Mouse (Mus musculus): Measurements from ENCODE around the gene C2cd2l. TPM values are rescaled to one million over a fixed set of nuclear protein-coding genes. Genes with fewer than 3 reads are reported as not detected.
"Not testable (repeated sequence)": the region's sequence is repeated elsewhere in the genome, so short reads cannot be mapped to it uniquely, and the experiment has no call there.

Gene C2cd2l
- polyA plus RNA-seq, 1 experiment from 2014 or later, result 17.1 TPM

- peaks cover 6% of the 10 kb centered on the region for H3K4me1 ChIP-seq (ENCODE audit: control insufficient read depth, insufficient read depth, low read length)
- WGBS, result 93% methylated on average over 13 of the region's 13 CpGs
- H3K4me3 ChIP-seq (ENCODE audit: low read depth, low read length), result no peak overlapping the region
- ATAC-seq (ENCODE audit: insufficient read depth, low FRiP score, low TSS enrichment), result no peak
- no peak for DNase-seq (ENCODE audit: low spot score)
- no peak overlapping the region for H3K27ac ChIP-seq (ENCODE audit: low read depth, low read length)
- no peaks in the 10 kb centered on the region for H3K9me3 ChIP-seq (ENCODE audit: control insufficient read depth, low read length)
- peaks cover 20% of the 10 kb centered on the region for H3K36me3 ChIP-seq (ENCODE audit: control insufficient read depth, insufficient read depth, low read length)
- no peaks in the 10 kb centered on the region for H3K27me3 ChIP-seq (ENCODE audit: control insufficient read depth, insufficient read depth, low read length)
- no peak overlapping the region for H3K9ac ChIP-seq (ENCODE audit: low read length)
- no peak overlapping the region for H3K4me2 ChIP-seq (ENCODE audit: low read depth)
Observed at GRCm38 (mm10) chr9:44332918-44333638, 13.0 kb upstream of the C2cd2l start.

GRCm38 (mm10) chr9:44330736-44331135, 10.7 kb upstream of the C2cd2l start:
- ATAC-seq (ENCODE audit: insufficient read depth, low FRiP score, low TSS enrichment), result no peak
- no peak for DNase-seq (ENCODE audit: low spot score)

GRCm38 (mm10) chr9:44327926-44328325, 7.8 kb upstream of the C2cd2l start:
- no peaks in the 10 kb centered on the region for H3K9me3 ChIP-seq (ENCODE audit: control insufficient read depth, low read length)
- DNase-seq (ENCODE audit: low spot score), result no peak
- peak overlapping the region; percentile 81 for H3K4me2 ChIP-seq (ENCODE audit: low read depth)
- H3K27ac ChIP-seq (ENCODE audit: low read depth, low read length), result no peak overlapping the region
- no peak overlapping the region; the same call in 1 of the 2 replicates for H3K9ac ChIP-seq (ENCODE audit: low read length)
- peaks cover 11% of the 10 kb centered on the region for H3K36me3 ChIP-seq (ENCODE audit: control insufficient read depth, insufficient read depth, low read length)
- H3K4me1 ChIP-seq (ENCODE audit: control insufficient read depth, insufficient read depth, low read length), result peaks cover 5% of the 10 kb centered on the region; the same call in 1 of the 2 replicates
- H3K27me3 ChIP-seq (ENCODE audit: control insufficient read depth, insufficient read depth, low read length), result no peaks in the 10 kb centered on the region
- 92% methylated on average over 5 of the region's 5 CpGs for WGBS
- ATAC-seq (ENCODE audit: insufficient read depth, low FRiP score, low TSS enrichment), result no peak
- peak overlapping the region; percentile 84; the same call in 1 of the 2 replicates for H3K4me3 ChIP-seq (ENCODE audit: low read depth, low read length)

More at GRCm38 (mm10) chr9:44330736-44331135, 10.7 kb upstream of the C2cd2l start:
- Histone ChIP-seq H3K27me3 (ENCODE audit: control insufficient read depth, insufficient read depth, low read length) (no peaks in the 10 kb centered on the region), H3K4me1 (ENCODE audit: control insufficient read depth, insufficient read depth, low read length) (peaks cover 5% of the 10 kb centered on the region; the same call in 1 of the 2 replicates), H3K9ac (ENCODE audit: low read length) (no peak overlapping the region), H3K4me2 (ENCODE audit: low read depth) (no peak overlapping the region), H3K27ac (ENCODE audit: low read depth, low read length) (no peak overlapping the region), H3K4me3 (ENCODE audit: low read depth, low read length) (no peak overlapping the region), H3K9me3 (ENCODE audit: control insufficient read depth, low read length) (no peaks in the 10 kb centered on the region), H3K36me3 (ENCODE audit: control insufficient read depth, insufficient read depth, low read length) (peaks cover 20% of the 10 kb centered on the region)
- 97% methylated on average over 6 of the region's 6 CpGs for WGBS

- H3K4me1 ChIP-seq (ENCODE audit: control insufficient read depth, insufficient read depth, low read length), result peaks cover 5% of the 10 kb centered on the region; the same call in 1 of the 2 replicates
- H3K36me3 ChIP-seq (ENCODE audit: control insufficient read depth, insufficient read depth, low read length), result peaks cover 6% of the 10 kb centered on the region
- peak overlapping the region; percentile 84 for H3K27ac ChIP-seq (ENCODE audit: low read depth, low read length)
- no peaks in the 10 kb centered on the region for H3K9me3 ChIP-seq (ENCODE audit: control insufficient read depth, low read length)
- peak overlapping the region; percentile 81 for H3K4me2 ChIP-seq (ENCODE audit: low read depth)
- DNase-seq (ENCODE audit: low spot score) (peak; percentile 40), ATAC-seq (ENCODE audit: insufficient read depth, low FRiP score, low TSS enrichment) (peak; percentile 51)
- WGBS, result under 1% methylated on average over 22 of the region's 22 CpGs
- H3K4me3 ChIP-seq (ENCODE audit: low read depth, low read length), result peak overlapping the region; percentile 84
- peak overlapping the region; percentile 92 for H3K9ac ChIP-seq (ENCODE audit: low read length)
- H3K27me3 ChIP-seq (ENCODE audit: control insufficient read depth, insufficient read depth, low read length), result no peaks in the 10 kb centered on the region
Observed at GRCm38 (mm10) chr9:44327064-44327711, 7.1 kb upstream of the C2cd2l start.

- peak overlapping the region; percentile 84 for H3K27ac ChIP-seq (ENCODE audit: low read depth, low read length)
- no peaks in the 10 kb centered on the region for H3K27me3 ChIP-seq (ENCODE audit: control insufficient read depth, insufficient read depth, low read length)
- under 1% methylated on average over 38 of the region's 38 CpGs for WGBS
- peak overlapping the region; percentile 81 for H3K4me2 ChIP-seq (ENCODE audit: low read depth)
- H3K36me3 ChIP-seq (ENCODE audit: control insufficient read depth, insufficient read depth, low read length), result peaks cover 1% of the 10 kb centered on the region
- H3K9ac ChIP-seq (ENCODE audit: low read length), result peak overlapping the region; percentile 92
- DNase-seq (ENCODE audit: low spot score), result peak; percentile 82
- H3K4me3 ChIP-seq (ENCODE audit: low read depth, low read length), result peak overlapping the region; percentile 84
- H3K4me1 ChIP-seq (ENCODE audit: control insufficient read depth, insufficient read depth, low read length), result peaks cover 5% of the 10 kb centered on the region; the same call in 1 of the 2 replicates
- peak; percentile 90 for ATAC-seq (ENCODE audit: insufficient read depth, low FRiP score, low TSS enrichment)
- H3K9me3 ChIP-seq (ENCODE audit: control insufficient read depth, low read length), result no peaks in the 10 kb centered on the region
Observed at GRCm38 (mm10) chr9:44326371-44327063, 6.4 kb upstream of the C2cd2l start.

- Histone ChIP-seq H3K36me3 (ENCODE audit: control insufficient read depth, insufficient read depth, low read length) (no peaks in the 10 kb centered on the region), H3K4me2 (ENCODE audit: low read depth) (peak within 1 kb of the TSS; percentile 81), H3K27me3 (ENCODE audit: control insufficient read depth, insufficient read depth, low read length) (no peaks in the 10 kb centered on the region), H3K27ac (ENCODE audit: low read depth, low read length) (peak within 1 kb of the TSS; percentile 84), H3K4me3 (ENCODE audit: low read depth, low read length) (peak within 1 kb of the TSS; percentile 84), H3K9me3 (ENCODE audit: control insufficient read depth, low read length) (no peaks in the 10 kb centered on the region), H3K4me1 (ENCODE audit: control insufficient read depth, insufficient read depth, low read length) (peaks cover 5% of the 10 kb centered on the region; the same call in 1 of the 2 replicates), H3K9ac (ENCODE audit: low read length) (peak within 1 kb of the TSS; percentile 92)
- ATAC-seq (ENCODE audit: insufficient read depth, low FRiP score, low TSS enrichment), result no peak
- 7% methylated on average over 12 of the region's 12 CpGs for WGBS
- DNase-seq (ENCODE audit: low spot score), result no peak
Observed at GRCm38 (mm10) chr9:44325768-44326370, 5.8 kb upstream of the C2cd2l start, which contains the start of gene Dpagt1. Dpagt1 (plus strand) TSS chr9:44326019.

GRCm38 (mm10) chr9:44325032-44325767, 5.1 kb upstream of the C2cd2l start:
- H3K27ac ChIP-seq (ENCODE audit: low read depth, low read length); H3K36me3 ChIP-seq (ENCODE audit: control insufficient read depth, insufficient read depth, low read length); DNase-seq (ENCODE audit: low spot score); ATAC-seq (ENCODE audit: insufficient read depth, low FRiP score, low TSS enrichment); H3K9ac ChIP-seq (ENCODE audit: low read length); H3K27me3 ChIP-seq (ENCODE audit: control insufficient read depth, insufficient read depth, low read length); H3K4me3 ChIP-seq (ENCODE audit: low read depth, low read length); H3K4me2 ChIP-seq (ENCODE audit: low read depth); H3K9me3 ChIP-seq (ENCODE audit: control insufficient read depth, low read length): not testable (repeated sequence)
- 76% methylated on average over 7 of the region's 8 CpGs for WGBS
- H3K4me1 ChIP-seq (ENCODE audit: control insufficient read depth, insufficient read depth, low read length), result peaks cover 11% of the 10 kb centered on the region

- Histone ChIP-seq H3K4me2 (ENCODE audit: low read depth) (no peak overlapping the region), H3K27ac (ENCODE audit: low read depth, low read length) (no peak overlapping the region), H3K27me3 (ENCODE audit: control insufficient read depth, insufficient read depth, low read length) (no peaks in the 10 kb centered on the region), H3K36me3 (ENCODE audit: control insufficient read depth, insufficient read depth, low read length) (no peaks in the 10 kb centered on the region), H3K4me1 (ENCODE audit: control insufficient read depth, insufficient read depth, low read length) (peaks cover 14% of the 10 kb centered on the region), H3K9ac (ENCODE audit: low read length) (no peak overlapping the region), H3K9me3 (ENCODE audit: control insufficient read depth, low read length) (no peaks in the 10 kb centered on the region), H3K4me3 (ENCODE audit: low read depth, low read length) (no peak overlapping the region)
- 69% methylated on average over 6 of the region's 6 CpGs for WGBS
- DNase-seq (ENCODE audit: low spot score) (no peak), ATAC-seq (ENCODE audit: insufficient read depth, low FRiP score, low TSS enrichment) (no peak)
Observed at GRCm38 (mm10) chr9:44324147-44324546, 4.1 kb upstream of the C2cd2l start.
